Mouse (Mus musculus) monocyte, adult 59 days (primary cell): ENCODE results near the gene Ascl2. TPM values are rescaled to one million over a fixed set of nuclear protein-coding genes. Genes with fewer than 3 reads are reported as not detected.

Source experiments
- total RNA-seq, 2 experiments: library from RNA; stranded (reverse); gene quantifications; one replicate each; pipeline ENCODE4 v1.2.4; 2023

The Ascl2 gene
- 1 to 10 TPM in 1 of 2 experiments, under 1 TPM in 1; 0.97 to 2.1 TPM for total RNA-seq

GRCm38 (mm10) chr7:142968809-142969511 is at the start of gene Ascl2:
Gene Ascl2 (minus strand): TSS chr7:142969264.

GRCm38 (mm10) chr7:143004727-143005343 is 35.8 kb upstream of the Ascl2 start, which contains the start of gene Tspan32:
Gene Tspan32 (plus strand): TSS chr7:143005046.

GRCm38 (mm10) chr7:142931028-142931427 is 38.0 kb downstream of the Ascl2 start, which contains the start of gene Th:
Gene Th (minus strand): TSS chr7:142931128.

Other genes starting within 250 kb of the Ascl2 start
- not detected for gene Ins2, start 225.9 kb downstream of the Ascl2 start, total RNA-seq
- gene Th, start 38.1 kb downstream of the Ascl2 start, total RNA-seq, result not detected
- gene Tspan32, start 35.8 kb upstream of the Ascl2 start, total RNA-seq, result 10 to 100 TPM; 18.6 to 18.8 TPM
- 100 to 1,000 TPM; 210 to 233 TPM for gene Cd81, start 83.5 kb upstream of the Ascl2 start, total RNA-seq
- gene Tssc4, start 100.0 kb upstream of the Ascl2 start, total RNA-seq, result 10 to 100 TPM; 16.6 to 22.4 TPM
- not detected for gene Trpm5, start 125.4 kb upstream of the Ascl2 start, total RNA-seq
- under 1 TPM; 0.46 to 0.73 TPM for gene Kcnq1, start 137.1 kb upstream of the Ascl2 start, total RNA-seq